Mouse (Mus musculus) cortical plate, adult 2 months (tissue): ENCODE data around the gene Tbc1d4.

ENCODE experiments used
- CTCF ChIP-seq: fragments of 200-500 bp; IDR thresholded peaks from 2 replicates; pipeline ENCODE4 v1.5.1; 2011; ENCODE audit warnings: mild to moderate bottlenecking, control low read depth, low read length; ENCODE audit not compliant: insufficient read depth; ENCODE audit errors: extremely low read depth
- POLR2A ChIP-seq: fragments of 200-500 bp; IDR thresholded peaks from 2 replicates; pipeline ENCODE4 v1.6.1; 2011; ENCODE audit warnings: mild to moderate bottlenecking, low read length, control low read depth; ENCODE audit not compliant: insufficient read depth; ENCODE audit errors: extremely low read depth

DNA sequence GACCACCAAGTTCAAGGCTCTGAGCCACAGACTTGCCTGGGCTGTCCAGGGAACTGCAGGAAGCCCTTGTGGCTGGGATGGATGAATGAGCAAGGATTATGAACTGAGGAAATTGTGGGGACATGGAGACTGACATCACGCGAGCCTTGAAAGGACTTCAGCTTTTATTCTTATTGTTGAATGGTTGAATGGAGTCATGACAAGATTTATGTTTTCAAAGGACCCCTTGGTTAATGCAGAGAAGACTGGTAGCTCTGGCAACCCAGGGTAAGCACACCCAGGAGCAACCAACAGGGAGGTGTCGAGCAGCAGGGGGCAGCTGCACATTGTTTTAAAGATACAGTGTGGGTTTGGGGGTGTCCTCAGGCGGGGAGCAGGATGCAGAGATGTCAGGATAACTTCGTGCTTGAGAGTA is 94.4 kb downstream of the Tbc1d4 start:
- TF ChIP-seq CTCF (no peak), POLR2A (no peak)
